Mouse (Mus musculus): ENCODE data around the gene Krtap11-1.

The Krtap11-1 gene

DNA sequence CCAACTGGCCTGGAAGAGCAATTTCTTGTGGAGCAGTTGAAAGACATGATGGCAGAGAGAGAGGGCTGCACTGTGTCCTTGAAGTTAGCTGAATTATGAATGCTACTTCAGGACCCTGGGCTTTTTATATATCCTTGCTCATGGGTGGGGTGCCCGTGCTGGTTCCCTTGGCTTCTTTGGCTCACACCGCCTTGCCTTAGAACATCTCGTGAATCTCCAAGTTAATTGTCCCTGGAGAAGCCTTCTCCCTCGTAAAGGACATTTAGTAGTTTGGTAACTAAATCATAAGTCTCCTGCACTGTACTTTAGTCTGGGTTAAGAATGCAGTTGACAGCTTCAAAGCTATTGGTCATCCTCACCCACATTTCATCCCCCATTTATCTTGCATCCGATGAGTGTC lies at the start of gene Krtap11-1:
Krtap11-1 (minus strand) TSS at position 101 of the 400 bp plus-strand sequence.
- no peak for DNase-seq

DNA sequence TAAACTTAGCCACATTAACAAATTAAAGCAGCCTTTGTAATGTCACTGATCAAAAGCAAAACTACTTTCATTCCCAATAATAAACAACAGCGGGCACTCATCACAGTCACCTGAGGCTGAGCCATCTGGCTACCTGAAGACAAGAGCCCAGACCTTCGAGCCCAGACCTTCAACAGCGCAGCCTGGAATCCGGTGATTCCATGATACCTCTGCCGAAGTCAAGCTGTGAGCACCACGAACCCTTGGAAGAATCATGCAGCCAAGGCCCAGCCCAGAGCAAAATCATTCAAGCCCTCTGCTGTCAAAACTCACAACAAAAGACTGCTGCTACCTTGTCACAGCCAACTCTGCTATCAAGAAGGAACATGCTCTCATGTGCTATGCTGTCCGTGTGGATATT lies 47.2 kb upstream of the Krtap11-1 start:
- DNase-seq, result no peak

DNA sequence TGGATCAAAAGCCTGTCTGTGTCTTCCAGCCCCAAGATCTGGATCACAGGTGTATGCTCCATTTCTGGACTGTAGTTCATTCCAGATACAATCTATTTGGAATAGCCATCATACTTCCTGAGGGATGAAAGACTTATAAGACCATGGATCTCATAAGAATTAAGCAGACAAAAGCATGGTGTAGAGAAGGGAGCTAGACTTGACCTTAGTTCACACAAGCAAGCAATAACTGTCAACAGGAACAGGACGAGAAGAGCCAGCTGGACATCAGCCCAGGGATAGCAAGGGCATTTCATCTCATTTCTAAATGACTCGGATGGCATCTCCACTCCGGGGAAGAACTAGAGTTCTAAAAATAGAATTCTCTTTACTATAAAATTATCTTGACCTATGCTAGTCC lies 46.3 kb upstream of the Krtap11-1 start:
- DNase-seq, result no peak

DNA sequence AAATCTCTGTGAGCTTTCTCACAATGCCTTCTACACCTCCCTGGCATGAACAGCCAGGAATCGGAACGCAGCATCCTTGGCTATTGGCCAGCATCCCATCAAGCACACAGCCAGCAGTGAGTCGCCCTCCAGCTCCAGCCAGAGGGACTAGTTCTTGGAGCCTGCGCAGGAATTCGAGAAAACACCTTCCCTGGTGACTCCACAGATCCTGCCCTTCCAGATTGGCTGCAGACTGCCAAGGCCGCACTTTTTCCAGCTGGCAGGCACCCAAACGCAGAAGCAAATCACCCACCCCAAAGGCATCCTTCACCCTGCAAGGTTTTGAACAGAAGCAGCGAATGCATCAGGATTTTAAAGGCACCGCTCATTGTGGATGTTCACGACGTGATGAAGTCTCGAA lies 42.7 kb upstream of the Krtap11-1 start:
- no peak for DNase-seq

DNA sequence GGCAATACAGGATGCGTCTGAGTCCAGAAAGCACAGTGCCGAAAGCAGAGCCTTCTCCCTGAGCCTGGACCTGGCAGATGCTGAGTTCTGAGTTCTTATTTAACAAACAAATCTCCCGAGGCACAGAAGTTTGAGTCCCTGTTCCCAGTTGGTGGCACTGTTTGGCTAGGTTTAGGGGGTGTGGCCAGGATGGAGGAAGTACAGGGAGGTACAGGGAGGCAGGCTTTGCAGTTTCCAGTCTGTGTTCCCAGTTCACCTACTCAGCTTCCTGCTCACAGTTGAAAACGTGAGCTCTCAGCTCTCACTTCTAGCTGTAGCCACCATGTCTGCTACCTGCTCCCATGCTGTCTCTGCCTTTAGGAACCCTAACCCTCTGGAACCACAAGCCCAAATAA lies 37.8 kb upstream of the Krtap11-1 start:
- DNase-seq, result no peak

DNA sequence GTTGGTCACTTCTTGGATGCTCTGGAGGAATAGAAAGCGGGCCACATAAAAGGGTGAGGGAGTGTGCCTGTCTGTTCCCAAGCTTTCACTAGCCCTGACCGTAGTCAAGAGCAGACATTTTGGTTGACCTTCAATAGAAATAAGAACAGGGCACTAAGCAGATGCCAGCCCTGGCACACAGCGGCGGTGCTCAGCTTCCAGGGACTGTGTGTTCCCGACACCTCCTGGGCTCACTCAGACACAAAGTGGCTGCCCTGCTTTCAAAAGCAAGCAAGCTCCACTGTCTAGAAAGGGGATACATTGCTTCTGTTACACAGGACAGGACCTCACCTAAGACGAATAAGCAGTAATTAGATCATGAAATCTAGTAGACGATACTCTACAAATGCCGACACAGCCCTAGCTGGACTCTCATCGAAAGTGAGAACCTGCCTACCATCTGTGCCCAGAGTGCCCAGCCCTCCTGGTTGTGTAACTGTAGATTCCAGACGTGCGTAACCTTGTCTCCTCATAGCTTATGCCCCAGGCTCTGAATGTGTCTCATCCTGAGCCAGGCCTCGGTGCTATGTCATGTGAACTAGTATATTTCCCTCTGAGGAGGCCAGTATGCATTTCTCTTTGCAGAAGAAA lies 37.3 kb upstream of the Krtap11-1 start:
- DNase-seq, result no peak

DNA sequence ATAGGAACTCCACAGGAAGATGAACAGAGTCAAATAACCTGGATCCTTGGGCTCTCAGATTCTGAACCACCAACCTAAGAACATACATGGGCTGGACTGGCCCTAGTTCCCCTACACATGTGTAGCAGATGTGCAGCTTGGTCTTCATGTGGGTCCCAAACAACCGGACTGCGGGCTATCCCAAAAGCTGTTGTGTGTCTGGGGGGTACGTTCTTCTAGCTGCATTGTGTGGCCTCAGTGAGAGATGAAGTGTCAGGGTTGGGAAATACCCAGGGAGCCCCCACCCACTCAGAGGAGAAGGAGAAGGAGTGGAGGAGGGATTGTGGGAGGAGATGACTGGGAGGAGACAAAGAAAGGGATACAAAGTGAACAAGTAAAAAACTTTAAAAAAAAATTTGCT lies 36.0 kb upstream of the Krtap11-1 start:
- no peak for DNase-seq

DNA sequence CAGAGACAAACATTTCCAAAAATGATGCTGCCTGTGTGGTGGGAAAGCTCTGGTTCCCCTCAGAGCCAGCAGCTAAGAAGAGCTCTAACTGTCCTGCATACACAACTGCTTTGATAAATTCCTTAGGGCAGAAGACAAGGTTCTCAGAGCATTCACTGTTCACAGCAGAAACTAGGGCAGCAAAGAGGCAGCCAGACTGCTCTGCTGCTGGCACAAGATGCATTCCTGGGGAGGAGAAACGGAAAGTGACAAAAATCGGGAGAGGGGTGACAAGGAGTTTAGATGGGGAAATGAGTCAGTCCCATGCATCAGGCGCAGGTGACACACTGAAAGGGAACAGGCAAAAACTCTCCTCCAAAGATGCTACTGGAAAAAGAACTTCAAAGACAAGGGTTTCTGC lies 16.2 kb upstream of the Krtap11-1 start:
- no peak for DNase-seq

DNA sequence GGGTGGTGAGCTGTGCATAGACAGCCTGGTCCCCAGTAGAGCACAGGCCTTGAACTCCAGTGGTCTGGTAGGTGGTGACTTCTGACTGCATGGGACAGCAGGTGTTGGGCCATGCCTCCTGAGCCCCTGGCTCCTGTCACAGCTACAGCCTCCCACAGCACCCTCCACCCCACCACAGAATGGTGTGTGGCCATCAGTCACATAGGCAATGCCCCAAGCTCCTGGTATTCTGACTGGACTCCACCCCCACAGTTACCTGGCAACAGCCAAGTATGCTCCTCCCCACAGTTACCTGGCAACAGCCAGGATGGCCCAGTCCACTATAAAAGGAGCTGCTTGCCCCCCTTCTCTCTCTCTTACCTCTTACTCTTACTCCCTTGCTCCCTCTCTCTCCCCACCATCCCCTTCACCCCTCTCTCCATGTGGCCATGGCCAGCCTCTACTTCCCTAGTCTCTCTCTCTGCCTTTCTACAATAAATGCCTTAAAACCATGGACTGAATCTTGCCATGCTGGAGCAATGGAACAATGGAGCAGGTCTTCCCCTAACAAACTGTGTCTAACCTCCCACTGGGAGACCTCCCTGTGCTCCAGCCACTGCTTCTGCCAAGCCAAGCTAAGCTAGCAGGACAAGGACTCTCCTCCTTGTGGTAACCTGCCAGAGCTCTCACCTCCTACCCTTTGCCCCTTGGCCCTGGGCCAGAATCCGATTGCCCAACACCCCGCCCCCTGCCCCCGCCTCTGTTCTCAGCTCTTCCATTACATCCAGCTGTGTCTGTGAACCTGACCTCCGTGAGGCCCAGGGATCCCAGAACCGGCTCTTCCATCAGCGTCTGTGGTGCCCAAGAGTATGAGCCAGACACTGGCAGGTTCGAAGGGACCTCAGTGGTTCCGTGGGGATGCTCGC lies 14.9 kb upstream of the Krtap11-1 start:
- no peak for DNase-seq

DNA sequence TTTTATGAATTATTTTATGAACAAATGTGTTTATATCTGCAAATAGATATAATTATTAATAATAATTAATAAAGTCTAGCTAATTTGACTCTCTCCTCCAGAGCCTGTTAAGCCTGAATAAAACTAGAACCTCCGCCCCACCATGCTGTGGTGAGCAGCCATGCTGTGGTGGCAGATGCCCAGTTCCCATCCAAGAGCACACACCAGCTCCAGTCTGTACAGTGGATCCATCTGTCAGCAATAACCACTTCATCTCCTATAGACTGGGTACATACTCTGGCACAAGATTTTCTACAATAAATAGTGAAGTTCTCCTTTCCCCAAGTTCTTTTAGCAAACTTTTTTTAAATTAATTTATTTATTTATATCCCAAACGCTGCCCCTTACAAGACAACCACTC lies 10.7 kb upstream of the Krtap11-1 start:
- DNase-seq, result no peak

DNA sequence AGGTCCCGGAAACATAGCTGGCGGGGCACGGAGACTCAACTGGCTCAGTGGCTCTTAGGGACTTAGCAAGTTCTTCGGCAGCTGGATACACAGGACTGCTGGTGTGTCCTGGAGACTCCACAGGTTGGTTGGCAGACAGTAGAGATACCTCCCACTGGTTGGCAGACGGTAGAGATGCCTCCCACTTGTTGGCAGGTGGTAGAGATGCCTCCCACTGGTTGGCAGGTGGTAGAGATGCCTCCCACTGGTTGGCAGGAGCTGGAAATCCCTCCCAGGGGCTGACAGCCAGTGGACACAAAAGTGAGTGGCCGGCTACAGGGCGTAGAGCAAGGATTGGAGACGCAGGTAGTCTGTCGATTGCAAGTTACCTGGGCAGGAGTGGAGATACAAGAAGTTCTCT lies 467 bp downstream of the Krtap11-1 start:
- no peak for DNase-seq

DNA sequence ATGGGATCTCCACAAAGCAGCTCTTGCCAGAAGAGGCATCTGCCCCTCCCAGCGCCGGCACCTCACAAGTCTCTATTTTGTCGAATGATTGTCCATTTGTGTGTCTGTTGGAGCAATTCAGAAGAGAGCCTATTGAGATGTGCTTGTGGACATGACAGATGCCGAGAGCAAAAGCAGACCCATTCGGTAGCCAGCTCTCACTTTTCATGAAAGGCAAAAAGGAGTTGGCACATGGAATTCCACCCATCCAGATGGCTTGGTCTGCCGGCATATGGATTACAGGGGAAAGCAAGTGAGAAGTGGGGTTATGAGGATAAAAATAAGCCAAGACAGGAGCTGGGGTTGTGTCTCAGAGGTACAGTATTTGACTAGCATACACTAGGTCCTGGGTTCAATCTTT lies 1.8 kb downstream of the Krtap11-1 start:
- DNase-seq, result no peak

DNA sequence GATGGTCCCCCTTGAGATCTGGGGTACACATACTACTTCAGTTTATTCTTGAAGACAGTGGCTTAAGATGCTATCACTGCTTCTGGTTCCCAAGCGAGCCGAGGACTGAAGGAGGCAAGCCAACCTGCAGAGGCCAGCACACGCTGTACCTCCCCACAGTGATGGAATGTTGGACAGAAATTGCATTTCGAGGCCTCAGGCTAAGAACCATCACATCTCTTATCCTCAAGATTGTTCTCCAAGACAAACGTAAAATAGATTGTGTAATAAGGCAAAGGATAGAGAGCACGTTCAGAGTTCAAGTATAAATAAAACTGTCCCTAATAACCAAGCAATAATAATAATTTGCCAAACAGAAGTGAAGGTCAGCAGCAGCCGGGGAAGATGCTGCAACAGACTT lies 2.8 kb downstream of the Krtap11-1 start:
- no peak for DNase-seq

DNA sequence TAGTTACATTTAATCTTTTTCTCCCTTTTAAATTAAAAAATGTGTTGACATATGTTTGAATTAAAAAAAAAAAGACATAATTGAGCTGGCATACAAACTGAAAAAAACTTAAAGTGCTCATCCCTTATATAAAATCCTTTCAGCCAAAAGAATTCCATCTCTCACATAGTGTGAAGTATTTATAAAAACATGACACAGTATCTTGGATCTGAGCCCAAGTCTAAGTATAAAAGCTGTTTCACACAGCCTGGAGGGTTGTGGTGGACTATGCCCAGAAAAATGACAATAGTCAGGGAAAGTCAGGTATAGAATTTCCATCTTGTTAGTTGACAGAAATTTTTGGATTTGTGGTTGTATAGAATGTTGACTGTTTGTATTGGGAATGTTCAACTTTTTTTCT lies 20.7 kb downstream of the Krtap11-1 start:
- DNase-seq, result no peak

DNA sequence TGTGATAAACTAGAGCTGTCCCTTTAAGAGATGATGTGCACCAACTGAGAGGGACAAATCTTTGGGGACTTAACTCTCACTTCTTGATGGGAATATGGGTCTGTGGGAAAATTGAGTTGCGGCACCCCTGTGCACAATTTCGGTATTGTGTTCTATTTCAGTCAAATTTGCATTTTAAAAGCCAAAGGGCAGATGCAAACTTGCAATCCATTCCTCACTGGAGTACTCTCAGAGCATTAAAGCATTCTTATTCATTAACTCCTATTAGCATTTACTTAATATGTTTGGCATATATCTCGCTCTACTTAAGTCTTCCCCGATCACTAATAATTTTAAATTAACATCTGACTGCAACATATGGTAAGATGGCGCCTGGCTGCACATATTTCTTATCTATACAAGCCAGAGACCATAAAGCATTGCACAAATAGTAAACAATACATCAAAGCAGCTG lies 32.9 kb downstream of the Krtap11-1 start:
- no peak for DNase-seq

DNA sequence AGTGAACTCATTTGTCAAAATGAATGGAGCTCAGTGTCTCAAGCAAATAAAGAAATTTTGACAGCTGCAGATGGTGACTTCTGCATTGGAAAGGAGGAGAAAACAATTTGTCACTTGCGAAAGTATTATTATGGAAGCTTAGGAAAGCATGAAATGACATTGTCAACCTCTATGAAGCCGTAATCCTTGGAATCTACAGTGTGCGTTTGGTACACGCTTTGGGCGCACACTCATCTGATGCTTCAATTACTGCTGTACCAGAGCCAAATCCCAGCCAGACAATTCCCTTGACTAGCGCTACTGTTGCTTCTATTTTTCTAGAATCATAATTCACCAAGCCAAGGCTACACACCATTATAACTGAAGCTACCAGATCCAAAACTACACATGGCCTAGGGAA lies 33.6 kb downstream of the Krtap11-1 start:
- DNase-seq, result no peak

DNA sequence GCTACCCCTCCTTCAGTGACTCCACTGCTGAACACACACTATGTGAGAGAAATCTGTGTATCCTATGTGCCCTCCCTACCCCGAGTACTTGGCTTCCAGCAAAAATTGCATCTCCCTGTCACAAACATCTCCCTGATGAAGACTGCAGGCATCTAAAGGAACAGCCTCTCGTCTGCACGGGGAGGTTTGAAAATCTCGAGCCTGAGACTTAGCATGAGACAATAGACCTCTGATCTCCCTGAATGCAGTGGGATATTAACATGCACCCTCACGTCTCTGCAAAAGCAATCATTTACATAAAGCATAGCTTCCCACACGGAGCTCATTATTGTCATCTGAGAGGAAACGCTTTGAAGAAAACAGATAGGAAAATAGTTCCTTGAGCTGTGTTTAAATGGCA lies 40.4 kb downstream of the Krtap11-1 start:
- DNase-seq, result no peak

DNA sequence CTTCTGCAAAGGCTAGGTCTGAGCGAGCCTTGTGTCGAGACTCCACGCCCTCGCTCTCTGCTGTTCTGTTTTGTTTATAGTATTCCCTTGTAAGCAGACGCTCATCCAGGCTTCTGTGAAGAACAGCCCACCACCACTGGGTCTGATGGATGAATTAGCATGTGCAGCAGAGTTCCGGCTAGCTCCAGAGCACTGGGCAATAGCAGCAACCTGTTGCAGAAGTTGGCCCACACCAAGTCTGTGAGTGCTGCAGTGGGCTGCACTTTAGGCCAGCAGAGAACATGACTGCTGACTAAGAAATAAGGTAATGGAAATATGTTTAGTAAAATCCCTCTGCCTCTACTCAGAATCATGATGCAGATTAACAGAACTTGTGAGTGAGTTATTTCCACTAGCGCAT lies 41.1 kb downstream of the Krtap11-1 start:
- no peak for DNase-seq

DNA sequence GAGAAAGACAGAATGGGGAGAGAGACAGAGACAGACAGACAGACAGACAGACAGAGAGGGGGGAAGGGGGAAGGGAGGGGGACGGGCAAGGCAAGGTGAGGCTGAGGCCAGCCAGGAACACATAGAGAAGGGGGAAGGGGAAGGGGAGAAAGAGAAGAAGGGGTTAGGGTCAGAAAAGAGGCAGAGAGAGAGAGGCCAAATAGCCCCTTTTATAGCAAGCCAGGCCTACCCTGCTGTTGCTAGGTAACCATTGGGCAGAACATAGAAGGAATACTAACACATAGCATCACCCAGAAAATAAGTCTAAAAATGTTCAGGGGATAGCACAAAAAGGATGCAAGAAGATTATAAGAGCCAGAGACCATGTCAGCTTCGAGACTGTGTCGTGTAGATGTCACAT lies 42.6 kb downstream of the Krtap11-1 start:
- DNase-seq, result no peak

DNA sequence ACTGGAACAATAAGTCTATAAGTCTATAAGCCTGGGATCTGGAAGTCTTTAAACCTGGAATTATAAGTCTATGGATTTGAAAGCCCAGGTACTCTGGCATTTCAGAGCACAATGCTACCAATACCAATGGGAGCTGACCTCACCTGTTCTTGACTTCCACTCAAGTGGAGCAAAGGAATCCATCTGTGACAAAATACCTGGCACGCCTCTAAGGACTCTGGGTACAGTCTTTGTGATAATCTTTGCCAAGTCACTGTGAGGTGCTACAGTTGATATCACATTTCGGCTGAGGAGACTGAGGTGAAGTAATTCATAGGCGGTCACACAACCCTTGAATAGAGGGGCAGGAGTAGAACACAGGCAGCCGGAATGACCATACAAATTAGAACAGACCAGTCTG lies 50.0 kb downstream of the Krtap11-1 start:
- DNase-seq, result no peak

DNA sequence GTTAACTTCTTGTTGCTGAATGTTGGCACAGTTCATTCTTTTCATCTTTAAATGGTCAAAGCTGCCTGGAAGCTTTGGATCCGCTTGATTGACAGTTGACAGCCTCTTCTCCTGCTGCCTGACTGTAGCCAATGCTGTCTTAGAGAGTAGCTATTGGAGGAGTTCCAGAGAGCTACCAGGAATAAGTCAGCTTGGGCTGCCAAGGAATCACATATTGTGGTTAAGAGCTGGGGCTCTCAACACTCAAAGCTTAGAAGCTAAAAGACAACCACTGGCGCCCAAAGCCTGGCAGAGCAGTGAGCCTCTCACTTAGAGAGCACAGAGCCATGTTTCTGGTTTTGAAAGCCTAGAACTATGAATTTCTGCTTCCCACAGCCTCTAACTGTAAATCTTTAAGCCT lies 50.4 kb downstream of the Krtap11-1 start:
- no peak for DNase-seq

All from thymus, postnatal 25 days (tissue).